20 mouse cellular contexts compared by ENCODE assay signal in genomic region chr11:120751606-120752005, GRCm38 (mm10).
"Had no signal": no experiment of that assay in that cellular context is flagged by ENCODE, and none has a peak within 500 bp of the region (broad histone marks: within the 10 kb centered on the region; RNA-seq: fewer than 3 reads in every experiment).

No protein-coding gene starts in this region.

- H3K4me2 ChIP-seq: lung, embryonic 15.5 days; midbrain, embryonic 11.5 days; midbrain, embryonic 13.5 days; midbrain, embryonic 15.5 days; neural tube, embryonic 13.5 days; neural tube, embryonic 15.5 days had no signal

- H3K36me3 ChIP-seq: lung, embryonic 15.5 days; midbrain, embryonic 13.5 days; midbrain, embryonic 15.5 days; neural tube, embryonic 13.5 days; neural tube, embryonic 15.5 days had no signal

- H3K4me1 ChIP-seq: lung, embryonic 15.5 days; megakaryocyte, embryonic 14.5 days; midbrain, embryonic 13.5 days; midbrain, embryonic 15.5 days; neural tube, embryonic 13.5 days; neural tube, embryonic 15.5 days had no signal

- DNase-seq: liver, postnatal 0 days; lung, adult 2 months; lung, postnatal 10 days; lung, postnatal 36 days; retina, postnatal 1 day; right cerebral cortex, adult 18-20 months; right cerebral cortex, postnatal 25 days; right cerebral cortex, postnatal 4 days; spleen, adult 18-20 months; thymus, adult 18-20 months; thymus, postnatal 14 days; thymus, postnatal 36 days had no signal

- H3K27me3 ChIP-seq: lung, embryonic 15.5 days; midbrain, embryonic 13.5 days; midbrain, embryonic 15.5 days; neural tube, embryonic 13.5 days; neural tube, embryonic 15.5 days had no signal

- ATAC-seq: liver, postnatal 0 days; midbrain, embryonic 13.5 days; midbrain, embryonic 15.5 days had no signal

- H3K9ac ChIP-seq: liver, postnatal 0 days; lung, embryonic 15.5 days; midbrain, embryonic 13.5 days; midbrain, embryonic 15.5 days; neural tube, embryonic 13.5 days; neural tube, embryonic 15.5 days had no signal

- H3K4me3 ChIP-seq: lung, embryonic 15.5 days; megakaryocyte, embryonic 14.5 days; midbrain, embryonic 13.5 days; midbrain, embryonic 15.5 days; neural tube, embryonic 13.5 days; neural tube, embryonic 15.5 days had no signal

- H3K9me3 ChIP-seq: lung, embryonic 15.5 days; midbrain, embryonic 13.5 days; midbrain, embryonic 15.5 days; neural tube, embryonic 13.5 days; neural tube, embryonic 15.5 days had no signal

- H3K27ac ChIP-seq: lung, embryonic 15.5 days; macrophage; midbrain, embryonic 13.5 days; midbrain, embryonic 15.5 days; neural tube, embryonic 13.5 days; neural tube, embryonic 15.5 days had no signal
